Mouse (Mus musculus) c-Kit-positive CD71-positive TER-119-negative erythroid progenitor cells, embryonic 14.5 days (primary cell): ENCODE data around the gene Lpp.

Experiments used
- DNase-seq: peaks from one replicate; pipeline ENCODE4 v3.0.0-alpha.2; 2013; ENCODE audit warnings: low read depth

Lpp gene

GRCm38 (mm10) chr16:24932816-24933215, 539.5 kb downstream of the Lpp start:
- no peak for DNase-seq

DNA sequence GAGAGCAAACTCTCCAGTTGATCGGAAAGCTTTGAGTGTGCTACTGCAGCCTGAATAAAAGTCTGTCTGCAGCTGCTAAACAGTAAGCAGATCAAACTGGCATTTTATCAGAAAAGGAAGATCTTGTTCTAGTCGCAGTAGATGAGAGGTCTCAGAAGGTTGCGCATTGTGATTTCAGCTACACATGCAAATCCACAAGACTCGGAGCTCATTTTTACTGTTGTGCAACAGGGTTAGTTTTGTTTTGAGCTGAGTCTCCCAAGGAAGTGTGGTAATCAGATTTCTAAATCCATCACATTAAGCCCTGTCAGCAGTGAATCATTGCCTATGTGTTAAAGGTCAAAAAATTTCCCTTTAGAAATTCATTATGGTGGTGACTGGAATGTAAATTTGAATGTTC, 540.4 kb downstream of the Lpp start:
- DNase-seq: no peak

DNA sequence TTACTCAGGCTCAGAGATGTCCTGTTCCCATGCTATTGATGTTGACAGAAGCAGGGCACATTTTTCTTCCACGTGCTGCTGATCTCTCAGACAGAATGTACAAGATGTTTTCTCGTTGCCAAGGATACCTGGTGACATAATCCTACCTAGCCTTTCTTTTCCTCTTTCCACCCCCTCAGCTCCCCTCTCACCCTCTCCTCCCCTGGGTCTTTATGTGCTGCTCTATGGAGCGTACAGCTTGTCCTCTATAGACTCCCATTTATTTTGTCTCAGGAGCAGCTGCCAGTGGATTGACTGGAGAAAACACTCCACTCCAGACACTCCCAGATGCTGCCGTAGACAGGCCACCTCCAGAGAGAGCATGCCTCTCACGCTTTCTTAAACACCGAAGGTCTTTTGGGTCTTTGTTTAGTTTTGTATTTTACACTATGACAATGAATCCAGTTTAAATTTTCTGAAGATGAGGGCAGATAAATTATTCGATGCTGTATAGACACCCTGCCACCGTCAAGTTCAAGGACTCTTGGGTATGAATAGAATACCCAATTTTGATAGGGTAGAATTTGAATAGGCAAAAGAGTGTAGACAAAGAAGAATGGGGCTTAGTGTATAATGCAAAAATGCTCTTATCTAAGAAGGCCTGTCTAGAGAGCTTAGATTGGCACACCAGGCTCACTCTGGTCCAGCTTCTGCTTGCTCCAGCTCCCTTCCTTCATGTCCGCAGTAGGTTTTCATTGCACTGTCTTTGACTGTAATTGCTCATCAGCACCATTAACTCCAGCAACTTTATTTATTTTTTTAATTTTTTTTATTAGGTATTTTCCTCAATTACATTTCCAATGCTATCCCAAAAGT, 548.2 kb downstream of the Lpp start:
- DNase-seq: no peak

- DNase-seq: no peak
Measured at GRCm38 (mm10) chr16:24943486-24944261, 550.4 kb downstream of the Lpp start.

- DNase-seq: no peak
Measured at GRCm38 (mm10) chr16:24946356-24946755, 553.0 kb downstream of the Lpp start.

GRCm38 (mm10) chr16:24947485-24947884, 554.2 kb downstream of the Lpp start:
- no peak for DNase-seq

DNA sequence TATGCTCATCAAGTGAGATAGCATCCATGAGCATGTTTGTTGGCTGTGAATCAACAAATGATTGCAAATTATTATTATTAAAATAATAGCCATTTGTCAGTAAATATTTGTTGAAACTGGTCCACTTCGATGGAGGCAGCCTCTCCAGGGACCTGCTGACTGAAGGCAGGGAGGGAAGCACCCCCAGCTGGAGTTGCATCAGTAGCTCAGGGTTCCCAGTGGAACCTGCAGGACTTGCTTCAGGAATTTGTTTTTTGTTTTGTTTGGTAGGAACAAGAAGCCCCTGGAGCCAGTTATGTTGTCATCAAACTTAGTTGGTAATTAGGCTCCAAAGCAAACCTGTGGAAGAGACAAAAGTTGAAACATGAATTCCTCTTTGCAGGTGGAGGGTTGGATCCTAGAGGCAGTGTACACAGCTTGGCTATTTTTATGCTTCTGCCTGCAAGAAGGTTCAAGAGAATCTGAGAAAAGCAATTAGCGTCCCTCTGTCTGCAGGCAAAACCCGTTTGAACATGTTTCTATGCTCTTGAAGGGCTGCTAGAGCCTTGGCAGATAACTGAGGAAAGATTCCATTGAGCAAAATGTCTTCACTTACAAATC, 554.9 kb downstream of the Lpp start:
- DNase-seq: no peak

DNA sequence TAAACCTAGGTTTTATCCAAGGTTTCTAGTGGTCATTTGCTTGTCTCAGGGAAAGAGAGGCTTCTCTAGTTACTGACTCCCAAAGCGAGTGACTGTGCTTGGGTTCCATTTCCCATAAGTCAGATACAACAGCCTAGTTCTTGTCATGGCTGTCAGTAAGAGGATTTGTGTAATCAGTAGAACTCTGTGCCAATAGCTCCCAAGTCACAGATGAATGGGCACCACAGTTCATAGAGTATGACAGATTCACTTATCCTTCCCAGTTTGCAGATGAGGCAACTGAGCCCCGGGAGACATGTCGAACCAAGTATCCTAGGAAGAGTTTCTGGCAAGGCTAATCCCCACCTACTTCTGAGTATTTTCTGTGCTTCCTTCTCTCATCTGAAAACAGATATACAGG, 556.0 kb downstream of the Lpp start:
- no peak for DNase-seq

DNA sequence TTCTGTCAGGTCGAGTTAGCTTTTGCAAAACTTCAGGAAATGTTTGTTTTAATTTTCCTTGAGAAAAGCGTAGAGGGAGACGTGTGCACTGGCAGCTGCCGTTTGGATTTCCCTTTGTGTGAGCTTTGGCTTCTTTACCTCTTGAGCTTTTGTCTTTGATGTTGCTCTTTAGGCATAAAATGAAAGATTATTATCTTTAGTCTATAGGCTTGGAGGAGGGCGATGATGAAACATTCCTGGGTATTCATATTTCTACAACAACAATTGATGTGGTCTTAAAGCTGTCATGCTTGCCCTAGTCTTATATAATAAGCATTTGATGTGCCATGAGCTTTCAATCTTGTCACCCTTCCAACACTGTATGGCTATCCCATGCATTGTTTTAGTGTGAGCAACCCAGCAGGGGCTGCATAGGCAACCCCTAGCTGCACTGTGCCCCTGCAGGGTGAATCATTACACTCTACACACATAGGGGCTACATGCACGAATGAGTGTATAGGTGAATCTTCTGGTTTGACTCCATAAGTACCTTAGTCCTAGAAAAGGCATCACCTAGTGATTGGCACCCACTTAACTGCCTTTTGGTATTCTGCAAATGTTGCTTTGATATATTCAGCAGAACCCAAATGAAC, 556.9 kb downstream of the Lpp start:
- DNase-seq: no peak

DNA sequence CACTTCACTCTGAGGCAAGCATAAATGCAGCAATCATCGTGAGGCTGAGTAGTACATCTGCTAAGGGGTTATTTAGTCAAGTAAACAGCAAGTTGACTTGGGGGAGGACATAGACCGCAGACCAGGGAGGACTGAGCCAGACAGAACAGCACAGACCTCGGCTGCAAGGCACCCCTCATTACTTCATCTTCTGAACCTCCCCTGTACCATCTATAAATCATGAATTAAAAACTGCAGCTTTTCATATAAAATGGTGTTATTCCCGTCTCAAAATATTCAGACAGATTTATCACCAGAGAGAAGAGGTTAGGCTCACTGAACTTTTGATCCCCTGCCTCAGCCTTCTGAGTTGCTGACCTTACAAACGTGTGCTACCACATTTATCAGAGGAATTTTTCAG, 558.6 kb downstream of the Lpp start:
- DNase-seq: no peak

DNA sequence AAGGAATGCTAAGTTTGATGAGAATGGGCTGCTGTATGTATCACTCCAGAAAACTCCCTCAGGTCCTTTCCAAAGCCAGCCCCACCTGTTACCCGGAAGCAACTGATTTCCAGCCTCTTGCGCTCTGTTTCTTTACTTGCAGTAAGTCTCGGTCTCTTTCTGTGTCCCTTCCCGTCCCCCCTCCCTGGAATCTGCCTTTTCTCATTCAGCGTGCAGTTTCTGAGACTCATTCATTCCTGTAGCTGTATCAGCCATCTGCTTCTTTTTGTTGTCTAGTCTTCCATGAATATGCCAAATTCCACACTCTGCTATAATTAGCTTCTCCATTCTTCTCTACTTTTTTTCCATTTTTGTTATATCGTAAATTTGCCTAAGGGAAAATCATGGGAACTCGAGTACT, 561.7 kb downstream of the Lpp start:
- DNase-seq: no peak

DNA sequence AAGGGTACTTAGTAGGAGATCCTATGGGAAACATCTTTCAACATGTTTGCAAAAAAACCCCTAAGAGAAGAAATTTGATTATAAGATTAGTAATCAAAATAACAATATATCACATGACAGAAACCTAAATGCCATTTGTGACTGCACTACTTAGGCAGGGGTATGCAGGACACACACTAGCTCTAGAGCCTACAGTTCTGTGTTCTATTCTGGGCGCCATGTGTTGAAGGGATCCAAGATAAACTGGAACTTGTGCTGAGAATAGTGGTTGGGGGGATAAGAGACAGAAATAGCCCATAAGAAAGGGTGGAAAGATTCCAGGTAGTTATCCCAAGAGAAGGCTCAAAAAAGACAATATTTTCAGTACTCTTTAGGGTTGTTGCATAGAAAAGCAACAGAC, 565.4 kb downstream of the Lpp start:
- DNase-seq: no peak

GRCm38 (mm10) chr16:24960901-24961806, 567.8 kb downstream of the Lpp start:
- DNase-seq: no peak

- no peak for DNase-seq
Measured at GRCm38 (mm10) chr16:24964311-24964710, 571.0 kb downstream of the Lpp start.

GRCm38 (mm10) chr16:24965091-24965490, 571.8 kb downstream of the Lpp start:
- no peak for DNase-seq

DNA sequence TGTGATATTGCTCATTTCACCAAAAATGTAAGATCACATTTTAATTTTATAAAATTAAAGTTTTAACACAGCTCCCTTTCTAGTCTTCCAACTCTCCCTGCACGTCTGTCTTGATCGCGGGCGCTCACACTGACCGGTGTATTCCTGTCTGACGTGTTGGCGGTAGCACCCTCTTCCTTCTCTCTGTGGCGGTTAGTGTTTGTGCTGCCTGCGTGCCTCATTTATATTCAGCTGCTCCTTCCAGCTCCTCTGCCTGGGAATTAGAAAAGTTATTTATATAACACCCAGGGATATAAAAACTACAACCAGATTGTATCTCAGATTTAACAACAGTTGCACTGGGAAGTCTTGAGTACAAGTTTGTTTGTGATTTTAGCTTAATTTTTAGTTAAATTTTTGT, 573.2 kb downstream of the Lpp start:
- DNase-seq: no peak

- no peak for DNase-seq
Measured at GRCm38 (mm10) chr16:24973009-24973631, 579.8 kb downstream of the Lpp start.

- no peak for DNase-seq
Measured at GRCm38 (mm10) chr16:24977771-24978170, 584.5 kb downstream of the Lpp start.

- DNase-seq: no peak
Measured at GRCm38 (mm10) chr16:24978226-24978625, 584.9 kb downstream of the Lpp start.

- DNase-seq: no peak
Measured at GRCm38 (mm10) chr16:24979391-24979790, 586.1 kb downstream of the Lpp start.

- no peak for DNase-seq
Measured at GRCm38 (mm10) chr16:24982828-24983227, 589.5 kb downstream of the Lpp start.
